In the genomic region with DNA sequence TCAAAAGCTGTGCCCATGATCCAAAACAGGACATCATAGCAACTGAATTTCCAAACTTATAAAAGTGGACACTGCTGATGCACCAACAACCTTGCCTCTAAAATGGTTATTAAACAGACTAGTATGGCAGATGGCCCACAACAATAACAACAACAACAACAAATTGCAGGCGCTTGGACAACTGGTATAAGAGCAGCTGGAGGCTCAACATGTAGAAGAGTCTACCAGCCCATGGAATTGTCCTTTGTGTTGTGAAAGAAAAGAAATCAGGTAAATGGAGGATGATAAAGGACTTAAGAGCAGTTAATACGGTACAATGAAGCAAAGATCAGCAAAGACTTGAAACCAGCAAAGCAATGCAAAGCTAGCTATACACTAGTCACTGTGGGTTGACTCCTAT, we compare ENCODE assay signal across 12 mouse cellular contexts. TPM values are rescaled to one million over a fixed set of nuclear protein-coding genes. Genes with fewer than 3 reads are reported as not detected.
DNase-seq lines count a peak whose midpoint lies in the region; ATAC-seq lines count a peak whose summit lies in the region.
"Had no signal": no experiment of that assay in that cellular context is flagged by ENCODE, and none has a peak within 500 bp of the region (broad histone marks: within the 10 kb centered on the region; RNA-seq: fewer than 3 reads in every experiment).

No protein-coding gene starts in this region.

- no peaks in the 10 kb centered on the region for H3K27me3 ChIP-seq in hindbrain, embryonic 10.5 days (ENCODE audit: insufficient read depth, poor library complexity, severe bottlenecking)
- H3K27me3 ChIP-seq in hindbrain, embryonic 11.5 days (ENCODE audit: control insufficient read depth, insufficient read depth, low read length) = no peaks in the 10 kb centered on the region
- H3K27me3 ChIP-seq in embryonic facial prominence, embryonic 14.5 days (replicated peaks; ENCODE audit: control insufficient read depth, insufficient read depth, low read length) = no peaks in the 10 kb centered on the region
- H3K27me3 ChIP-seq in hindbrain, embryonic 16.5 days (replicated peaks; ENCODE audit: control insufficient read depth, insufficient read depth, low read length) = no peaks in the 10 kb centered on the region
- no peaks in the 10 kb centered on the region for H3K27me3 ChIP-seq in midbrain, embryonic 16.5 days (ENCODE audit: control insufficient read depth, insufficient read depth, low read depth, low read length)

- H3K9ac ChIP-seq in hindbrain, embryonic 11.5 days (ENCODE audit: low read depth, low read length) = no peak overlapping the region
- H3K9ac ChIP-seq in embryonic facial prominence, embryonic 14.5 days (ENCODE audit: low read depth, low read length) = no peak overlapping the region
- H3K9ac ChIP-seq in hindbrain, embryonic 16.5 days (ENCODE audit: low read depth, low read length) = no peak overlapping the region
- H3K9ac ChIP-seq in midbrain, embryonic 16.5 days (ENCODE audit: low read depth, low read length) = no peak overlapping the region

- peaks cover 6% of the 10 kb centered on the region; the same call in 1 of the 2 replicates for H3K9me3 ChIP-seq in hindbrain, embryonic 10.5 days
- H3K9me3 ChIP-seq in hindbrain, embryonic 11.5 days (ENCODE audit: control insufficient read depth, low read length) = no peaks in the 10 kb centered on the region
- H3K9me3 ChIP-seq in embryonic facial prominence, embryonic 14.5 days (ENCODE audit: control insufficient read depth, low read length) = no peaks in the 10 kb centered on the region
- H3K9me3 ChIP-seq in hindbrain, embryonic 16.5 days (ENCODE audit: control insufficient read depth, low read length) = peaks cover 4% of the 10 kb centered on the region; the same call in 1 of the 2 replicates
- no peaks in the 10 kb centered on the region for H3K9me3 ChIP-seq in midbrain, embryonic 16.5 days (replicated peaks; ENCODE audit: control insufficient read depth, low read length, poor library complexity, severe bottlenecking)

- peaks cover 3% of the 10 kb centered on the region; the same call in 1 of the 2 replicates for H3K36me3 ChIP-seq in hindbrain, embryonic 10.5 days
- no peaks in the 10 kb centered on the region for H3K36me3 ChIP-seq in hindbrain, embryonic 11.5 days (ENCODE audit: control insufficient read depth, insufficient read depth, low read length)
- H3K36me3 ChIP-seq in embryonic facial prominence, embryonic 14.5 days (ENCODE audit: control insufficient read depth, insufficient read depth, low read length) = 0 out of 2 replicates have a peak, but pooled peaks cover 3% of the 10 kb centered on the region
- H3K36me3 ChIP-seq in hindbrain, embryonic 16.5 days (ENCODE audit: control insufficient read depth, insufficient read depth, low read length) = no peaks in the 10 kb centered on the region
- no peaks in the 10 kb centered on the region for H3K36me3 ChIP-seq in midbrain, embryonic 16.5 days (ENCODE audit: control insufficient read depth, insufficient read depth, low read length)

- 0 out of 2 replicates have a peak overlapping the region, but pooled peaks have one; percentile 77 for H3K4me3 ChIP-seq in hindbrain, embryonic 10.5 days
- H3K4me3 ChIP-seq in hindbrain, embryonic 11.5 days (ENCODE audit: low read depth, low read length) = no peak overlapping the region
- H3K4me3 ChIP-seq in embryonic facial prominence, embryonic 14.5 days (ENCODE audit: low read depth, low read length) = no peak overlapping the region
- no peak overlapping the region for H3K4me3 ChIP-seq in hindbrain, embryonic 16.5 days (ENCODE audit: low read length)
- H3K4me3 ChIP-seq in midbrain, embryonic 16.5 days (ENCODE audit: low read depth, low read length) = no peak overlapping the region; the same call in 1 of the 2 replicates

- H3K4me2 ChIP-seq in hindbrain, embryonic 11.5 days (replicated peaks; ENCODE audit: low read depth, low read length) = no peak overlapping the region; the same call in 1 of the 2 replicates
- peak overlapping the region; percentile 72; the same call in 1 of the 2 replicates for H3K4me2 ChIP-seq in embryonic facial prominence, embryonic 14.5 days (ENCODE audit: low read depth, low read length)
- H3K4me2 ChIP-seq in hindbrain, embryonic 16.5 days (ENCODE audit: low read length) = peak overlapping the region; percentile 73
- H3K4me2 ChIP-seq in midbrain, embryonic 16.5 days (ENCODE audit: low read length) = peak overlapping the region; percentile 77

- no peak for DNase-seq in hindbrain, embryonic 10.5 days (ENCODE audit: low spot score)
- DNase-seq in hindbrain, embryonic 11.5 days (ENCODE audit: low spot score) = no peak
- no peak for DNase-seq in embryonic facial prominence, embryonic 14.5 days (ENCODE audit: low spot score)
- no peak for DNase-seq in spleen, postnatal 14 days (ENCODE audit: low spot score in 2 of 2)
- no peak for DNase-seq in retina, embryonic 14.5 days (ENCODE audit: low spot score)
- DNase-seq in adrenal gland, postnatal 4 days (ENCODE audit: low spot score in 2 of 2) = no peak
- DNase-seq: adrenal gland, postnatal 36 days; cerebellum, adult 8-10 months; kidney, postnatal 14 days; lung, postnatal 4 days had no signal

- peaks cover 38% of the 10 kb centered on the region for H3K4me1 ChIP-seq in hindbrain, embryonic 10.5 days (replicated peaks)
- no peaks in the 10 kb centered on the region; the same call in none of the 2 replicates for H3K4me1 ChIP-seq in hindbrain, embryonic 11.5 days (replicated peaks; ENCODE audit: control insufficient read depth, insufficient read depth, low read length)
- H3K4me1 ChIP-seq in embryonic facial prominence, embryonic 14.5 days (ENCODE audit: control insufficient read depth, insufficient read depth, low read length) = peaks cover 16% of the 10 kb centered on the region
- peaks cover 24% of the 10 kb centered on the region for H3K4me1 ChIP-seq in hindbrain, embryonic 16.5 days (ENCODE audit: control insufficient read depth, insufficient read depth, low read depth, low read length)
- peaks cover 33% of the 10 kb centered on the region for H3K4me1 ChIP-seq in midbrain, embryonic 16.5 days (ENCODE audit: control insufficient read depth, insufficient read depth, low read length)

- no peak overlapping the region for H3K27ac ChIP-seq in hindbrain, embryonic 10.5 days
- no peak overlapping the region for H3K27ac ChIP-seq in hindbrain, embryonic 11.5 days (ENCODE audit: low read depth, low read length)
- H3K27ac ChIP-seq in embryonic facial prominence, embryonic 14.5 days (replicated peaks; ENCODE audit: low read depth, low read length) = no peak overlapping the region
- H3K27ac ChIP-seq in hindbrain, embryonic 16.5 days (ENCODE audit: low read depth, low read length) = no peak overlapping the region
- H3K27ac ChIP-seq in midbrain, embryonic 16.5 days (ENCODE audit: low read length) = no peak overlapping the region

- WGBS in hindbrain, embryonic 10.5 days = 92% methylated on average over 2 of the region's 2 CpGs
- WGBS in hindbrain, embryonic 11.5 days = 91% methylated on average over 2 of the region's 2 CpGs
- 90% methylated on average over 2 of the region's 2 CpGs for WGBS in embryonic facial prominence, embryonic 14.5 days
- 91% methylated on average over 2 of the region's 2 CpGs for WGBS in hindbrain, embryonic 16.5 days
- 94% methylated on average over 2 of the region's 2 CpGs for WGBS in midbrain, embryonic 16.5 days

- ATAC-seq in hindbrain, embryonic 11.5 days (ENCODE audit: low FRiP score) = no peak
- no peak for ATAC-seq in embryonic facial prominence, embryonic 14.5 days (ENCODE audit: low read depth)
- no peak for ATAC-seq in hindbrain, embryonic 16.5 days
- no peak for ATAC-seq in midbrain, embryonic 16.5 days

RNA-seq across cellular contexts. Expression of a gene that starts 1.5 kb away (rescaled TPM):
- 14.3 and 17.3 TPM in 2 replicates for polyA plus RNA-seq in hindbrain, embryonic 10.5 days (2016; fragmentation: Nextera tagmentation; extraction: Ambion mirVana)
- polyA plus RNA-seq in hindbrain, embryonic 11.5 days (2014; fragmentation: Nextera tagmentation; extraction: Ambion mirVana) = 19.7 and 24.7 TPM in 2 replicates
- 12.8 and 14.5 TPM in 2 replicates for polyA plus RNA-seq in embryonic facial prominence, embryonic 14.5 days (2014; fragmentation: Nextera tagmentation; extraction: Ambion mirVana)
- 23.0 and 25.9 TPM in 2 replicates for polyA plus RNA-seq in hindbrain, embryonic 16.5 days (2015; fragmentation: Nextera tagmentation; extraction: Ambion mirVana)
- 32.2 and 32.3 TPM in 2 replicates for polyA plus RNA-seq in midbrain, embryonic 16.5 days (2015; fragmentation: Nextera tagmentation; extraction: Ambion mirVana)
- 10 to 100 TPM; 17.9 to 18.4 TPM for total RNA-seq in adrenal gland, postnatal 4 days (2021)

RNA-seq across cellular contexts. Expression of a gene that starts 30.6 kb away (rescaled TPM):
- 5.8 and 6.4 TPM in 2 replicates for polyA plus RNA-seq in hindbrain, embryonic 10.5 days (2016; fragmentation: Nextera tagmentation; extraction: Ambion mirVana)
- 8.2 and 8.5 TPM in 2 replicates for polyA plus RNA-seq in hindbrain, embryonic 11.5 days (2014; fragmentation: Nextera tagmentation; extraction: Ambion mirVana)
- 9.4 and 10.4 TPM in 2 replicates for polyA plus RNA-seq in embryonic facial prominence, embryonic 14.5 days (2014; fragmentation: Nextera tagmentation; extraction: Ambion mirVana)
- 11.6 and 11.8 TPM in 2 replicates for polyA plus RNA-seq in hindbrain, embryonic 16.5 days (2015; fragmentation: Nextera tagmentation; extraction: Ambion mirVana)
- polyA plus RNA-seq in midbrain, embryonic 16.5 days (2015; fragmentation: Nextera tagmentation; extraction: Ambion mirVana) = 14.0 and 14.8 TPM in 2 replicates
- total RNA-seq in adrenal gland, postnatal 4 days (2021) = 1 to 10 TPM; 6.8 to 7.3 TPM

RNA-seq across cellular contexts. Expression of a gene that starts 39.1 kb away (rescaled TPM):
- polyA plus RNA-seq in hindbrain, embryonic 10.5 days (2016; fragmentation: Nextera tagmentation; extraction: Ambion mirVana) = 8.7 and 10.3 TPM in 2 replicates
- 10.7 and 12.4 TPM in 2 replicates for polyA plus RNA-seq in hindbrain, embryonic 11.5 days (2014; fragmentation: Nextera tagmentation; extraction: Ambion mirVana)
- 3.6 and 4.4 TPM in 2 replicates for polyA plus RNA-seq in embryonic facial prominence, embryonic 14.5 days (2014; fragmentation: Nextera tagmentation; extraction: Ambion mirVana)
- polyA plus RNA-seq in hindbrain, embryonic 16.5 days (2015; fragmentation: Nextera tagmentation; extraction: Ambion mirVana) = 13.3 and 15.1 TPM in 2 replicates
- polyA plus RNA-seq in midbrain, embryonic 16.5 days (2015; fragmentation: Nextera tagmentation; extraction: Ambion mirVana) = 17.4 and 17.9 TPM in 2 replicates
- total RNA-seq in adrenal gland, postnatal 4 days (2021) = 1 to 10 TPM; 2.4 to 2.5 TPM

RNA-seq across cellular contexts. Expression of a gene that starts 45.4 kb away (rescaled TPM):
- polyA plus RNA-seq in hindbrain, embryonic 10.5 days (2016; fragmentation: Nextera tagmentation; extraction: Ambion mirVana) = 8.0 and 8.8 TPM in 2 replicates
- polyA plus RNA-seq in hindbrain, embryonic 11.5 days (2014; fragmentation: Nextera tagmentation; extraction: Ambion mirVana) = 11.7 and 13.5 TPM in 2 replicates
- 6.4 and 7.1 TPM in 2 replicates for polyA plus RNA-seq in embryonic facial prominence, embryonic 14.5 days (2014; fragmentation: Nextera tagmentation; extraction: Ambion mirVana)
- polyA plus RNA-seq in hindbrain, embryonic 16.5 days (2015; fragmentation: Nextera tagmentation; extraction: Ambion mirVana) = 20.1 and 20.9 TPM in 2 replicates
- polyA plus RNA-seq in midbrain, embryonic 16.5 days (2015; fragmentation: Nextera tagmentation; extraction: Ambion mirVana) = 23.7 and 26.7 TPM in 2 replicates
- 1 to 10 TPM; 5.2 to 5.4 TPM for total RNA-seq in adrenal gland, postnatal 4 days (2021)

RNA-seq across cellular contexts. Expression of a gene that starts 46.0 kb away (rescaled TPM):
- 10.8 and 10.9 TPM in 2 replicates for polyA plus RNA-seq in hindbrain, embryonic 10.5 days (2016; fragmentation: Nextera tagmentation; extraction: Ambion mirVana)
- 17.9 and 19.1 TPM in 2 replicates for polyA plus RNA-seq in hindbrain, embryonic 11.5 days (2014; fragmentation: Nextera tagmentation; extraction: Ambion mirVana)
- 15.7 and 17.0 TPM in 2 replicates for polyA plus RNA-seq in embryonic facial prominence, embryonic 14.5 days (2014; fragmentation: Nextera tagmentation; extraction: Ambion mirVana)
- 12.3 and 15.1 TPM in 2 replicates for polyA plus RNA-seq in hindbrain, embryonic 16.5 days (2015; fragmentation: Nextera tagmentation; extraction: Ambion mirVana)
- polyA plus RNA-seq in midbrain, embryonic 16.5 days (2015; fragmentation: Nextera tagmentation; extraction: Ambion mirVana) = 15.4 and 17.6 TPM in 2 replicates
- total RNA-seq in adrenal gland, postnatal 4 days (2021) = 10 to 100 TPM; 14.3 TPM
